Mouse (Mus musculus) activated CD4-positive, CD25-positive, alpha-beta regulatory T cell, adult 4 months (primary cell): Measurements from ENCODE around the gene Scn4b. TPM values are rescaled to one million over a fixed set of nuclear protein-coding genes. Genes with fewer than 3 reads are reported as not detected.

Source experiments
- ATAC-seq: one replicate; pipeline ENCODE4 v1.8.0; 2017
- polyA plus RNA-seq, 2 experiments: library from polyadenylated mRNA; unstranded; fragments of 100-300 nt; shearing (Covaris generic); gene quantifications; one replicate each; pipeline ENCODE4 v1.2.1; 2017

The Scn4b gene
- polyA plus RNA-seq, 2 experiments from 2014 or later: not detected

GRCm38 (mm10) chr9:45195468-45195867 lies 57.3 kb downstream of the Scn4b start:
- no peak for ATAC-seq

GRCm38 (mm10) chr9:45196125-45196830 lies 58.1 kb downstream of the Scn4b start:
- no peak for ATAC-seq

GRCm38 (mm10) chr9:45197549-45197948 lies 59.4 kb downstream of the Scn4b start:
- ATAC-seq: no peak

GRCm38 (mm10) chr9:45201319-45201947 lies 63.2 kb downstream of the Scn4b start:
- no peak for ATAC-seq

GRCm38 (mm10) chr9:45202021-45202798 lies 64.0 kb downstream of the Scn4b start:
- ATAC-seq: peak; percentile 21

Other genes starting within 250 kb of the Scn4b start
- gene Atp5l, start 217.7 kb upstream of the Scn4b start, polyA plus RNA-seq: 100 to 1,000 TPM; 538 to 670 TPM
- 10 to 100 TPM; 34.0 to 38.4 TPM for gene Ube4a, start 172.8 kb upstream of the Scn4b start, polyA plus RNA-seq
- 1,000 to 10,000 TPM; 1,430 to 1,870 TPM for gene Cd3g, start 158.0 kb upstream of the Scn4b start, polyA plus RNA-seq
- gene Cd3d, start 156.6 kb upstream of the Scn4b start, polyA plus RNA-seq: 1,000 to 10,000 TPM in 1 of 2 experiments, 100 to 1,000 TPM in 1; 682 to 1,081 TPM
- 1,000 to 10,000 TPM in 1 of 2 experiments, 100 to 1,000 TPM in 1; 791 to 1,491 TPM for gene Cd3e, start 128.8 kb upstream of the Scn4b start, polyA plus RNA-seq
- gene Mpzl2, start 98.6 kb upstream of the Scn4b start, polyA plus RNA-seq: not detected
- 10 to 100 TPM; 10.2 to 11.9 TPM for gene Mpzl3, start 83.2 kb upstream of the Scn4b start, polyA plus RNA-seq
- gene Jaml, start 59.2 kb upstream of the Scn4b start, polyA plus RNA-seq: 10 to 100 TPM in 1 of 2 experiments, 1 to 10 TPM in 1; 8.3 to 19.6 TPM
- under 1 TPM; 0.19 to 0.42 TPM for gene Scn2b, start 20.6 kb upstream of the Scn4b start, polyA plus RNA-seq
- 1 to 10 TPM; 2.2 to 2.8 TPM for gene BC049352, start 43.6 kb downstream of the Scn4b start, polyA plus RNA-seq
- gene Tmprss4, start 65.7 kb downstream of the Scn4b start, polyA plus RNA-seq: not detected
- gene Il10ra, start 130.8 kb downstream of the Scn4b start, polyA plus RNA-seq: 10 to 100 TPM; 44.4 to 57.1 TPM
- gene Tmprss13, start 180.7 kb downstream of the Scn4b start, polyA plus RNA-seq: 1 to 10 TPM; 8.2 to 9.2 TPM
- 1 to 10 TPM in 1 of 2 experiments, not detected in 1; 1.1 TPM for gene Fxyd6, start 231.8 kb downstream of the Scn4b start, polyA plus RNA-seq